Mouse (Mus musculus): Measurements from ENCODE around the gene Entpd2. TPM values are rescaled to one million over a fixed set of nuclear protein-coding genes. Genes with fewer than 3 reads are reported as not detected.
A peak's percentile ranks its signal among the peaks of the same experiment; 100 is the strongest.

The Entpd2 gene
- total RNA-seq, 1 experiment = 0.76 TPM

- TF ChIP-seq MAFK (IDR thresholded peaks at IDR 0.05; ENCODE audit: insufficient read depth, low read depth, low read length) (no peak), ZNF384 (IDR thresholded peaks at IDR 0.05; ENCODE audit: low read depth, low read length) (no peak), HCFC1 (IDR thresholded peaks at IDR 0.05; ENCODE audit: borderline replicate concordance, insufficient read depth, low read length) (no peak), CHD2 (IDR thresholded peaks at IDR 0.05; ENCODE audit: low read depth, low read length) (no peak), ZC3H11A (IDR thresholded peaks at IDR 0.05; ENCODE audit: borderline replicate concordance, low read depth, low read length) (no peak)
- H3K4me3 ChIP-seq (ENCODE audit: insufficient read depth in 1 of 2, low read depth in 1 of 2, low read length in 2 of 2, poor library complexity in 1 of 2, severe bottlenecking in 1 of 2) = no peak overlapping the region; a peak in 1 of 4 replicates
- H3K27ac ChIP-seq (ENCODE audit: insufficient read depth, low read depth, low read length, poor library complexity, severe bottlenecking) = no peak overlapping the region
- no peak overlapping the region for H3K9ac ChIP-seq (ENCODE audit: insufficient read depth, low read depth, low read length, poor library complexity, severe bottlenecking)
- peaks cover 36% of the 10 kb centered on the region for H3K36me3 ChIP-seq (ENCODE audit: control insufficient read depth, insufficient read depth, low read length, poor library complexity, severe bottlenecking)
- in situ Hi-C loops (cut with MboI; ENCODE audit: low sequenced_read_pairs in 2 of 2, unreplicated experiment in 2 of 2) = no loop called here
- peaks cover 0 to 18% of the 10 kb centered on the region in 2 experiments; a peak in 3 of 4 replicates for H3K4me1 ChIP-seq (ENCODE audit: control insufficient read depth in 2 of 2, insufficient read depth in 2 of 2, low read length in 2 of 2, poor library complexity in 1 of 2)
- H3K9me3 ChIP-seq (ENCODE audit: control insufficient read depth, insufficient read depth, low read depth, low read length) = no peaks in the 10 kb centered on the region
- no peak for DNase-seq (ENCODE audit: low read depth, low spot score)
Measured at GRCm38 (mm10) chr2:25363478-25364178, 32.0 kb upstream of the Entpd2 start.

- H3K36me3 ChIP-seq (ENCODE audit: control insufficient read depth, insufficient read depth, low read length, poor library complexity, severe bottlenecking) = peaks cover 36% of the 10 kb centered on the region
- in situ Hi-C loops (cut with MboI; ENCODE audit: low sequenced_read_pairs in 2 of 2, unreplicated experiment in 2 of 2) = no loop called here
- peaks cover 0 to 18% of the 10 kb centered on the region in 2 experiments; a peak in 3 of 4 replicates for H3K4me1 ChIP-seq (ENCODE audit: control insufficient read depth in 2 of 2, insufficient read depth in 2 of 2, low read length in 2 of 2, poor library complexity in 1 of 2)
- H3K4me3 ChIP-seq (ENCODE audit: insufficient read depth in 1 of 2, low read depth in 1 of 2, low read length in 2 of 2, poor library complexity in 1 of 2, severe bottlenecking in 1 of 2) = peak overlapping the region; percentile 54 to 85; a peak in 3 of 4 replicates
- no peak overlapping the region for H3K27ac ChIP-seq (ENCODE audit: insufficient read depth, low read depth, low read length, poor library complexity, severe bottlenecking)
- TF ChIP-seq ZC3H11A (IDR thresholded peaks at IDR 0.05; ENCODE audit: borderline replicate concordance, low read depth, low read length) = no peak
- TF ChIP-seq MAFK (IDR thresholded peaks at IDR 0.05; ENCODE audit: insufficient read depth, low read depth, low read length) = no peak
- DNase-seq (ENCODE audit: low read depth, low spot score) = no peak
- peak overlapping the region; percentile 82; the same call in 1 of the 2 replicates for H3K9ac ChIP-seq (ENCODE audit: insufficient read depth, low read depth, low read length, poor library complexity, severe bottlenecking)
- H3K9me3 ChIP-seq (ENCODE audit: control insufficient read depth, insufficient read depth, low read depth, low read length) = no peaks in the 10 kb centered on the region
Measured at GRCm38 (mm10) chr2:25364313-25364712, 31.4 kb upstream of the Entpd2 start.

DNA sequence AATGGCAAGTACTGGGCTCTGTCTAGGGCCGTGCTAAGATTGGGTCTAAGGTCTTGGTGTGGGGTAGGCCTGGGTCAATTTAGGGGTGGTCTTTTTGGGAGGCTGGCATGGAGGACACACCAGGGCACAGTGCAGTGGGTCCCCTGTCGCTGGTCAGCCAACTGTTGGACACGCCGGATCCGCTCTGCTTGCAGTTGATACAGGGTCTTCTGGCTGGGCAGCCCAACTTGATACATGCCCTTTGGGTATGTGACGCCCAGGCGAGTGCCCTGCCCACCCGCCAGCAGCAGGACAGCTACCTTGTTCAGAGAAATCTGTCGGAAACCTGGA is 30.9 kb upstream of the Entpd2 start:
- DNase-seq (ENCODE audit: low read depth, low spot score) = no peak
- TF ChIP-seq MAFK (IDR thresholded peaks at IDR 0.05; ENCODE audit: insufficient read depth, low read depth, low read length) = no peak
- TF ChIP-seq HCFC1 (IDR thresholded peaks at IDR 0.05; ENCODE audit: borderline replicate concordance, insufficient read depth, low read length) = no peak
- no peak for TF ChIP-seq ZC3H11A (IDR thresholded peaks at IDR 0.05; ENCODE audit: borderline replicate concordance, low read depth, low read length)
- no peak for TF ChIP-seq ZNF384 (IDR thresholded peaks at IDR 0.05; ENCODE audit: low read depth, low read length)
- TF ChIP-seq CHD2 (IDR thresholded peaks at IDR 0.05; ENCODE audit: low read depth, low read length) = no peak
- Histone ChIP-seq H3K4me3 (ENCODE audit: insufficient read depth in 1 of 2, low read depth in 1 of 2, low read length in 2 of 2, poor library complexity in 1 of 2, severe bottlenecking in 1 of 2) (peak overlapping the region; percentile 54 to 85), H3K4me1 (ENCODE audit: control insufficient read depth in 2 of 2, insufficient read depth in 2 of 2, low read length in 2 of 2, poor library complexity in 1 of 2) (peaks cover 0 to 18% of the 10 kb centered on the region in 2 experiments; a peak in 3 of 4 replicates), H3K36me3 (ENCODE audit: control insufficient read depth, insufficient read depth, low read length, poor library complexity, severe bottlenecking) (peaks cover 36% of the 10 kb centered on the region), H3K9me3 (ENCODE audit: control insufficient read depth, insufficient read depth, low read depth, low read length) (no peaks in the 10 kb centered on the region), H3K9ac (ENCODE audit: insufficient read depth, low read depth, low read length, poor library complexity, severe bottlenecking) (peak overlapping the region; percentile 82), H3K27ac (ENCODE audit: insufficient read depth, low read depth, low read length, poor library complexity, severe bottlenecking) (no peak overlapping the region)
- in situ Hi-C loops (cut with MboI; ENCODE audit: low sequenced_read_pairs in 2 of 2, unreplicated experiment in 2 of 2) = no loop called here

DNA sequence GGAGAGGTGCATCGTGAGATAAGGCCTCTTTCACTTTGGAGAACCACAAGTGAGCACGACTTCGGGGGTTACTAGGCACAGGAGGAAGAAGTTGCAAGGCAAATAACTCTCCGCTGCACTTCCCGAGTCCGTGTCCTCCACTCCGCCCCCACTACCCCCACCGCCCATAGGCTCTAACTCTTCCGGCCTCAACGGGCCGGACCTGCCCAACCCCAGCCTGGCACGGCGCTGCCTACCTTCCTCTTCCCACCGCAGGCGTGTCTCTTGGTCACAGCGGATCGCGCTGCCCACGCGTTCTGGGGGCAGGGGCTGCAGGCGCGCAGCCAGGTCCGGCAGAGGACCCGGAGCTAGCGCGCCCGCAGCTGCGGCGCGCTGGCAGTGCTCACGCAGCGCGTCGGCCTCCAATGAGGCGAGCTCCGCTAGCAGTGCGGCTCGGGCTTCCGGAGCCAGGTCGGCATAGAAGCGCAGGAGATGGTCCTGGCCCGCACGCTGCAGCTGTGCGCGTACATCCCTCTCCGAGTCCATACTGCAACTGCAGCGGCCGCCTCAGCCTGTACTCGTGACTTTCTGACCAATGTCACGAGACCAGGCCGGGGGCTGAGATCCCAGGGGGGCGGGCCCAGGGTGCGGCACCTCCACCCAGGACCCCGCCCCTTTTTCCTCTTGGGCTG is 30.4 kb upstream of the Entpd2 start, which contains the start of gene Uap1l1:
TSS of gene Uap1l1 (minus strand) at position 592 of the 671 bp plus-strand sequence.
- H3K9me3 ChIP-seq (ENCODE audit: control insufficient read depth, insufficient read depth, low read depth, low read length) = no peaks in the 10 kb centered on the region
- peak; percentile 87 for DNase-seq (ENCODE audit: low read depth, low spot score)
- H3K9ac ChIP-seq (ENCODE audit: insufficient read depth, low read depth, low read length, poor library complexity, severe bottlenecking) = peak within 1 kb of the TSS; percentile 82
- H3K4me1 ChIP-seq (ENCODE audit: control insufficient read depth in 2 of 2, insufficient read depth in 2 of 2, low read length in 2 of 2, poor library complexity in 1 of 2) = peaks cover 0 to 18% of the 10 kb centered on the region in 2 experiments; a peak in 3 of 4 replicates
- no peak within 1 kb of the TSS for H3K27ac ChIP-seq (ENCODE audit: insufficient read depth, low read depth, low read length, poor library complexity, severe bottlenecking)
- TF ChIP-seq ZC3H11A (IDR thresholded peaks at IDR 0.05; ENCODE audit: borderline replicate concordance, low read depth, low read length) = no peak
- no peak for TF ChIP-seq MAFK (IDR thresholded peaks at IDR 0.05; ENCODE audit: insufficient read depth, low read depth, low read length)
- TF ChIP-seq ZNF384 (IDR thresholded peaks at IDR 0.05; ENCODE audit: low read depth, low read length) = no peak
- no peak for TF ChIP-seq HCFC1 (IDR thresholded peaks at IDR 0.05; ENCODE audit: borderline replicate concordance, insufficient read depth, low read length)
- no peak for TF ChIP-seq CHD2 (IDR thresholded peaks at IDR 0.05; ENCODE audit: low read depth, low read length)
- in situ Hi-C loops (cut with MboI; ENCODE audit: low sequenced_read_pairs in 2 of 2, unreplicated experiment in 2 of 2) = no loop called here
- H3K4me3 ChIP-seq (ENCODE audit: insufficient read depth in 1 of 2, low read depth in 1 of 2, low read length in 2 of 2, poor library complexity in 1 of 2, severe bottlenecking in 1 of 2) = peak within 1 kb of the TSS; percentile 54 to 85
- peaks cover 36% of the 10 kb centered on the region for H3K36me3 ChIP-seq (ENCODE audit: control insufficient read depth, insufficient read depth, low read length, poor library complexity, severe bottlenecking)

Data from ES-E14 (cell line).